Mouse (Mus musculus): ENCODE measurements around the gene B3gnt9. TPM values are rescaled to one million over a fixed set of nuclear protein-coding genes. Genes with fewer than 3 reads are reported as not detected.

B3gnt9 gene
- 6.7 and 13.8 TPM in 2 replicates for polyA plus RNA-seq (2012; rRNA removed)

DNA sequence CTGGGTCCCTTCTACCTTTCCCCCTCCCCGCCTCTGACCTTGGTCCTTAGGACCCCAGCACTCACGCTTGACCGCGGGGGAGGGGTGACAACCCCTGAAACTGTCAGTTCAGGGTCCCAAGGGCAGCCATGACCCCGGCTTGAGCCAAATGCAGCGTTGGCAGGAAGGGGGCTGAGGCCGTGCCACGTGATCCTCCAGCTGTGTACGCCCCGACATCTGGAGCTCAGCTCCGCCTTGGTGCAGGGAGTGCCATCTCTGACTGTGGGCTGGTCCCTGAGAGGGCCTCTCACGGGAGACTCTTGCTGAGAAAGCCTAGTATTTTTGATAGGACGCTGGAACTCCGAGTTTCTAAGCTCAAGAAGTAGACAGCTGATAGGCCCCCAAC is at the start of gene B3gnt9:
Gene B3gnt9 (minus strand): TSS at position 188 of the 385 bp plus-strand sequence.

DNA sequence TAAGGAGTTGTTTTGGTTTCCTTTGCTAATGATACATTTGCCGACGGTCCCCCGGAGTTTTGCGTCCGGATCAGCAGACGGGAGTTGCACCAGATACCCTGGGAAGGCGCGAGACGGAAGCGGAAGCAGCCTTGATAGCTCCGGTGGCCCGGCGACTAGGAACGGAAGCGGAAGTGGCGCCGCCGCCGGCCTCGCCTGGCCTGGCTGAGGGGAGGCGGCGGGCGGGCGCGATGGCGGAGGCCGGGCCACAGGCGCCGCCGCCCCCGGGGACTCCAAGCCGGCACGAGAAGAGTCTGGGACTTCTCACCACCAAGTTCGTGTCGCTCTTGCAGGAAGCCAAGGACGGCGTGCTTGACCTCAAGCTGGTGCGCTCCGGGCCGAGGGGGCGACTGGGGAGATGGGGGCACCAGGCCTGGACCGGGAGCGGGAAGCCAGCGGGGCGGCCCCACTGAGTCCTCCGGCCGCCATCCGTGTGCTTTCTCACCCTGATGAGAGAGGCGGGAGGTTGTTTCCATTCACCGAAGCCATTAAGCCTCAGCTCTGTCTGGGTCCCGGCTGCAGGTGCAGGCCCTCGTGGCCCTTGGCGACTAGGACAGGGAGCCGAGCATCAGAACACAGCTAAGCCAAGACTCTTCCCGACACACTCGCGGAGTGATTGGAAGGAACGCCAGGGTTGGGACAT is 42.7 kb upstream of the B3gnt9 start, which contains the start of gene E2f4:
Gene E2f4 (plus strand): TSS at position 153 of the 682 bp plus-strand sequence.

DNA sequence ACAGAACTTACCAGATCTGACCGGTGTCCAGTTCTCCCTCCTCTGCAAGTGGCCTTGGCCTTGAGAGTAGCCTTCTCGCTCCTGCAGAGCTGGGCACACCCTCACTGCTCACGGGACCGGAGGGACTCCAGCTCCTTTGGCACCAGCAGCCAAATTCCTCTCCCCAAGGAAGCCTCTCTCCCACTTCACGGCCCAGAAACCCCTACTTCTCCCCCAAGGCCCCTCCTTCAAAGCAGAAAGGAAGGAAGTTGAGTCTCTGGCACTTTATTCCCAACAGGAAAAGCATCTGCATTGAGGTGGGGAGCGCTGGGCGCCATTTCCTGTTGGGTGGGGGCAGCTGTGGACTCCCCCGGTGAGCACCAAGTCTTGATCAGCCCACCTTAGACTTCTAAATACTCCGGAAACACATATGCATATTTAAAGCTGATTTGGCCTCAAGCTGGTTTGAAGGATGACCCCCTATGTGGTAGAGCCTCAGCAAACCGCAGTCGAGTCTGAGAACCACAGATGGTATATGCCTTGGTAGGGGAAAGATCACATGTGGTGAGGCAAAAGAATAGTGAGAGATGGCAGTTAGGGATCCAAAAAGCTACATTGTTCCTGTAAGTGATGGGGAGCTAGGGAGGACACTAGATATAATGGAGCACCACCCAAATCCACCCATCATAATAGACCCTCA is 41.1 kb upstream of the B3gnt9 start, which contains the start of gene Exoc3l:
Gene Exoc3l (minus strand): TSS at position 207 of the 679 bp plus-strand sequence.

DNA sequence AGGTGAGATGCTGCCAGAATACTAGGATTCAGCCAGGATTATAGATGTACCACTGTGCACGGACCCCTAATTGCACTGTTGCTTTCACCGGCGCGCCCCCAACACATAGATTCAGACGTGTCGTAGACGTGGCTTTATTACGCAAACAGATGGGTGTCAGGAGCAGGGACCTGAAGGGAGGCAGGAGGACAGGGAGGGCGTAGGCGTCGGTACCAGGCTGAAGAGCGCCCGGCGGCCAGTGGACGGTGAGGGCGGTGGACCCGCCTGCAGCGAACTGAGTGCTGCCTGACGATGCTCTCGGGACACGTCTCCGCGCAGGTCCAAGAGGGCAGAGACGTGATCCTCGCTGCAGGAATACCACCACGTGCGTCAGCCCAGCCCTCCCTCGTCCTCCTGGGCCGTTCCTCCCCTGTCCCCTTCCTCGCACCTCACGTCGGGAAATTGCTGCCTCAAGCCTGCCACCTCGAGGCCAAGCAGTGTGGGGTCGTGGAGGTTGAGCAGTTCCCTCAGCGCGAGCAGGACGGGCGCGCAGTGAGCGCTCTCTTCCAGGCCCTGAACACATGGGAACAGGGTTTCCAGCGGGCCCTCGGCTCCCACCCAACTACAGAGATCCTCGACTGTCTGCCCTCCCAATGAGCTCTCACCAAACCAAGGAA is 35.0 kb upstream of the B3gnt9 start, which contains the start of gene 4931428F04Rik:
Gene 4931428F04Rik (minus strand): TSS at position 60 of the 656 bp plus-strand sequence.

DNA sequence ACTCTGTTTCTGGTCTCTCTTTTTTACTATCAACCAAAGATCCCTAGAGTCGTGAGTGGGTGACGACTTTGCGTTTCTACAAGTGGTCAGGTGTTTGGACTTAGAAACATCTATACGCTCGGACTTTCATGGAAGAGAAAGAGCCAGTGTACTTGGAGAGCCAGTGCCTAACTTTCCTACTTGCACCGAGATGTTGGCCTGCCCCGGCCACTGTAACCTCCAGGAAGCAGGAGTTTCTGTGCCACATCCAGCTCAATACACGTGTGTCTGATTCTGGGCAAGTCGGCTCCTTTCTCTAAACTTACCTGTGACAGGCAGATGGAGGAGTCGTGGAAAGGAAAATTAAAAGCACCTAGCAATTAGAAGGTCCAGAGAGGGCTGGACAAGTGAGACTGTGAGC is 20.9 kb upstream of the B3gnt9 start, which contains the start of gene Nol3:
Gene Nol3 (plus strand): TSS at position 301 of the 400 bp plus-strand sequence.

DNA sequence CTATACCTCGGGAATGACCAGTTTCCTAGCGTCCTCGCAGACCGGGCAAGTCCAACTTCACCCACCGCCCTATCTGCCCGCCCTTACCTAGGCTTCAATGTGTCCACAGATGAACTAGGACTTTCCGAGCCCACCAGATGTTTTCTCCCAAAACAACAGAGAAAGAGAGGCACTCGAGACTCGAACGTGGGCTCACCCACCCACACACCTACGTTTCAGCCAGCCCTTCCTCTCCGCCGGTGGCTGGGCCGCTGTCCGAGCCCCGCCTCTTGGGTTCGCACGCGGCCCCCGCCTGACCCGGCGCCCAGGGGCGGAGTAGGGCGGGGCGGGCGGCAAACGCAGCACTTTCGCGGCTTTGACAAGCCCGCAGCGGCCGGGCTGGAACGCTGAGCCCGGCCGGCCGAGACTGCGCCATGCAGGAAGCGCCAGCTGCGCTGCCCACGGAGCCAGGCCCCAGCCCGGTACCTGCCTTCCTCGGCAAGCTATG is 14.6 kb upstream of the B3gnt9 start, which contains the start of gene Hsf4:
Gene Hsf4 (plus strand): TSS at position 341 of the 487 bp plus-strand sequence.

DNA sequence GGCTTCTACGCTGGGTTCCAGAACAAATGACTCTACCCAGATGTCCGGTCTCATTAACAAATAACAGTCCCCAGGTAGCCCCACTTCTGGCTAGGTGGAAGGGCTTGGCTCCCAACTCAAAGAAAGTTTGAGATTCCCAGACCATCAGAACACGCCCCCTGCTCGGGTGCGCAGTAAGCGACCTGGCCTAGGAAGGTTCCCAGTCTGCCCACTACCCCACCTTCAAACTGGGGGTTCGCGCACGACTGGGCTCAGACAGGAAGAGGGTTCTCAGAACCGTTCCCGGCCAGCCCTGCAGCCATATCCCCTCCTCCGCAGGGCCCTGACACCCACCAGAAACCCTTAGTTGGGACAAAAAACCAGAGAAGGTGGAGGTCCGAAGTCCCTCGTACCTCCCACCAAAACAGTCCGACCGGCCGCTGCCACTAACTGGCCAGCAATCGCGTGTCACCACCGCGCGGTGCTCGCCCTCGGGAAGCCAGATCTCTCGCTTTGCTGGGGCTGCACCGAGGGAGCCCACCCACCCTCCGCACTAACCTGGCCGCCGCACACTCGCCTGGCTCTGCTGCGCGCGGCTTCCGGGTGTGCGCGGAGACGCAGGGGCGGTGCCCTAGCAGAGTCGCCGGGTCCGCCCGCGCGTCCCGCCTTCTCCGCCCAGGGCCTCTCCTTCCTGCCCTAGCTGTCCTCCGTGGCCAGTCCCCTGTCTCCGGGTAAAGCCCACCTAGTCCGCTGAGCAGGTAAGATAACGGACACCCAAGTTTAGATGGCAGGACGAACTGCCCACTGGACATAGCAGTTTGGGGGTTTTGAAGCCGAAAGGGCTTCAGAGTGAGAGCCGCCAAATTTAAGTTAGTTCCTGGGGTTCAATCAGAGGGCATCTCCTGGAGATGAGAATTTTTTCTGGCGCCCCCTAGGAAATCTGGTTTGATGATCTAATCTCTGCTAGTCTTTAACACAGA is 9.3 kb upstream of the B3gnt9 start, which contains the start of the genes Tradd and Fbxl8:
Gene Tradd (minus strand): TSS at position 586 of the 959 bp plus-strand sequence.
Gene Fbxl8 (plus strand): TSS at position 625 of the 959 bp plus-strand sequence.

DNA sequence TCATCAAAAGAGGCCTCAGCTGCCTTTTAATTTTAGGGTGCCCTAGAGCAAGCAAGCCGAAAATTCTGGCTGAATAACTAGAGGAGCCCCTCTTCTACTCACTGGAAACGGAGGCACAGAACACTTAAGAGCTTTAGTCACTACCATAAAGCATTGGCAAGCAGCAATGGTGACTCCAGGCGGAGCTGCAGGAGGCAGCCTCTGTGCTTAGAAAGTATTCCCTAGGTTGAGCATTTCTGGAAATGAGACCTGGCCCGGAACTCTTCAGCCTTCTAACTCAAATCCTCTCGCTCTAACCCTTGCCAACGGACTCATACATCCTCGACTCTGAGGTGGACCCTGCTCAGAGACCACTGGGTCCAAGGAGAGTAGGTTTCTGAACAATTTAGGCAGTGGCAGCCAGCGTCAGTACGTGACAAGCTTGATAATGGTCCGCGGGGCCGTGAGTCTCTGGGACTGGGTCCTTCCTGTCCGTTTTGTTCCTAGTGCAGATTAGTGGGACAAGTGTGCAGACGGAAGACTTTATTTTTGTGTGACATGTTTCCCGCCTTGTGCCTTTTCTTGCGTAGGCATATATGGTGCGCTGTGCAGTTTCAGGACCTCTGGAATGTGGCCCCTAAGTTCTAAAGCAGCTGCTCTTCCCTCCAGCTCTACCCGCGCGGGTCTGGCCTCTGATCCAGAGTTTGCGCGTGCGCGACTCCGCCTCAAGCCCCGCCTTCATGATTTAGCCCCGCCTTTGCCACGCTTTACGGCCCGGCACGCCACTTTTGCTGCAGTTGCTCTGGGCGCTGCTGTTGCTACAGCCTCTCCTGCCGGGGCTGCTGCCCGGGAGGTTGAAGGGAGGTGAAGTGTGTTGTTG is 30.3 kb downstream of the B3gnt9 start, which contains the start of gene D230025D16Rik:
Gene D230025D16Rik (plus strand): TSS at position 733 of the 859 bp plus-strand sequence.

Other genes starting within 250 kb of the B3gnt9 start
- gene Ces3a, start 206.6 kb downstream of the B3gnt9 start, polyA plus RNA-seq (2012; rRNA removed) = not detected in 2 replicates
- not detected in 2 replicates for gene Ces3b, start 171.4 kb downstream of the B3gnt9 start, polyA plus RNA-seq (2012; rRNA removed)
- gene Ces4a, start 123.4 kb downstream of the B3gnt9 start, polyA plus RNA-seq (2012; rRNA removed) = 0.05 TPM in 1 of 2 replicates, not detected in the other
- 25.0 and 35.6 TPM in 2 replicates for gene Cbfb, start 84.5 kb downstream of the B3gnt9 start, polyA plus RNA-seq (2012; rRNA removed)
- gene D230025D16Rik, start 30.0 kb downstream of the B3gnt9 start, polyA plus RNA-seq (2012; rRNA removed) = 29.8 and 31.5 TPM in 2 replicates
- 8.9 and 10.0 TPM in 2 replicates for gene Tradd, start 9.5 kb upstream of the B3gnt9 start, polyA plus RNA-seq (2012; rRNA removed)
- 0.97 and 1.5 TPM in 2 replicates for gene Fbxl8, start 9.5 kb upstream of the B3gnt9 start, polyA plus RNA-seq (2012; rRNA removed)
- 0.53 and 0.60 TPM in 2 replicates for gene Hsf4, start 14.6 kb upstream of the B3gnt9 start, polyA plus RNA-seq (2012; rRNA removed)
- gene Nol3, start 21.0 kb upstream of the B3gnt9 start, polyA plus RNA-seq (2012; rRNA removed) = 1.5 and 2.1 TPM in 2 replicates
- 154 and 165 TPM in 2 replicates for gene 4931428F04Rik, start 34.7 kb upstream of the B3gnt9 start, polyA plus RNA-seq (2012; rRNA removed)
- gene Exoc3l, start 40.9 kb upstream of the B3gnt9 start, polyA plus RNA-seq (2012; rRNA removed) = 12.5 and 15.1 TPM in 2 replicates
- gene E2f4, start 42.5 kb upstream of the B3gnt9 start, polyA plus RNA-seq (2012; rRNA removed) = 105 and 107 TPM in 2 replicates
- gene Elmo3, start 50.4 kb upstream of the B3gnt9 start, polyA plus RNA-seq (2012; rRNA removed) = 2.2 and 3.3 TPM in 2 replicates
- 1.9 and 2.4 TPM in 2 replicates for gene Lrrc29, start 71.1 kb upstream of the B3gnt9 start, polyA plus RNA-seq (2012; rRNA removed)
- gene Tmem208, start 71.2 kb upstream of the B3gnt9 start, polyA plus RNA-seq (2012; rRNA removed) = 123 and 125 TPM in 2 replicates
- gene Fhod1, start 92.8 kb upstream of the B3gnt9 start, polyA plus RNA-seq (2012; rRNA removed) = 7.1 and 11.0 TPM in 2 replicates
- gene Slc9a5, start 93.7 kb upstream of the B3gnt9 start, polyA plus RNA-seq (2012; rRNA removed) = 40.7 and 42.5 TPM in 2 replicates
- 9.4 and 10.1 TPM in 2 replicates for gene Plekhg4, start 118.1 kb upstream of the B3gnt9 start, polyA plus RNA-seq (2012; rRNA removed)
- 0.04 and 0.05 TPM in 2 replicates for gene Kctd19, start 158.3 kb upstream of the B3gnt9 start, polyA plus RNA-seq (2012; rRNA removed)
- 1.4 and 1.6 TPM in 2 replicates for gene Lrrc36, start 158.4 kb upstream of the B3gnt9 start, polyA plus RNA-seq (2012; rRNA removed)
- 75.6 and 110 TPM in 2 replicates for gene Tppp3, start 216.4 kb upstream of the B3gnt9 start, polyA plus RNA-seq (2012; rRNA removed)
- gene Zdhhc1, start 241.7 kb upstream of the B3gnt9 start, polyA plus RNA-seq (2012; rRNA removed) = 40.0 and 48.8 TPM in 2 replicates

Measured in central nervous system, embryonic 14 days (tissue).